Mouse (Mus musculus) testis, adult 2 months (tissue): ENCODE measurements around the gene Zfp146.

Experiments
- CTCF ChIP-seq: fragments of 200-500 bp; IDR thresholded peaks from 2 replicates; pipeline ENCODE4 v1.5.1; 2012; ENCODE audit warnings: low read depth, mild to moderate bottlenecking, inconsistent platforms, low read length, moderate library complexity; ENCODE audit not compliant: control insufficient read depth, insufficient read depth, insufficient replicate concordance
- POLR2A ChIP-seq: fragments of 200-500 bp; IDR thresholded peaks from 2 replicates; pipeline ENCODE4 v1.6.1; 2012; ENCODE audit warnings: low read depth, mild to moderate bottlenecking, inconsistent platforms, low read length, moderate library complexity; ENCODE audit not compliant: control insufficient read depth

DNA sequence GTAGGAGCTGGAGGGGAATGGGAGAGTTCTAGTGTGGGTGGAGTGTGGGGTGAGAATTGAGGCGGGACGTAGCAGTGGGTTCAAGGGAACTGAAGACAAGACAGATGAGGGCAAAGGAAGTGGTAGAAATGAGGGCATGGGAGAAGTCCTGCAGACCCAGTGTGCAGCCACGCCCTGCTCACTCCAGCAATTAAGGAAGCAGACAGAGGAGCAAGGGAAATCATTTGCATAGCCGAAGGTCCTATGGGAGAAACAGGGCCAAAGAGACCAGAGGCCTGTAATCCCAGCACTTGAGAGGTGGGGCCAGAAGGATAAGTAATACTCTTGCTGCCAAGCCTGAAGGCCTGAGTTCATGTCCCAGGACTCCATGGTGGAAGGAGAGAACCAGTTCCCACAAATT lies 37.2 kb downstream of the Zfp146 start:
- no peak for TF ChIP-seq POLR2A
- TF ChIP-seq CTCF: no peak
